Mouse (Mus musculus): ENCODE data around the gene Rps29. TPM values are rescaled to one million over a fixed set of nuclear protein-coding genes. Genes with fewer than 3 reads are reported as not detected.
"Not testable (repeated sequence)": the region's sequence is repeated elsewhere in the genome, so short reads cannot be mapped to it uniquely, and the experiment has no call there.

The Rps29 gene
- 1,546 and 1,642 TPM in 2 replicates for polyA plus RNA-seq (2015; fragmentation: Nextera tagmentation; extraction: Ambion mirVana)

DNA sequence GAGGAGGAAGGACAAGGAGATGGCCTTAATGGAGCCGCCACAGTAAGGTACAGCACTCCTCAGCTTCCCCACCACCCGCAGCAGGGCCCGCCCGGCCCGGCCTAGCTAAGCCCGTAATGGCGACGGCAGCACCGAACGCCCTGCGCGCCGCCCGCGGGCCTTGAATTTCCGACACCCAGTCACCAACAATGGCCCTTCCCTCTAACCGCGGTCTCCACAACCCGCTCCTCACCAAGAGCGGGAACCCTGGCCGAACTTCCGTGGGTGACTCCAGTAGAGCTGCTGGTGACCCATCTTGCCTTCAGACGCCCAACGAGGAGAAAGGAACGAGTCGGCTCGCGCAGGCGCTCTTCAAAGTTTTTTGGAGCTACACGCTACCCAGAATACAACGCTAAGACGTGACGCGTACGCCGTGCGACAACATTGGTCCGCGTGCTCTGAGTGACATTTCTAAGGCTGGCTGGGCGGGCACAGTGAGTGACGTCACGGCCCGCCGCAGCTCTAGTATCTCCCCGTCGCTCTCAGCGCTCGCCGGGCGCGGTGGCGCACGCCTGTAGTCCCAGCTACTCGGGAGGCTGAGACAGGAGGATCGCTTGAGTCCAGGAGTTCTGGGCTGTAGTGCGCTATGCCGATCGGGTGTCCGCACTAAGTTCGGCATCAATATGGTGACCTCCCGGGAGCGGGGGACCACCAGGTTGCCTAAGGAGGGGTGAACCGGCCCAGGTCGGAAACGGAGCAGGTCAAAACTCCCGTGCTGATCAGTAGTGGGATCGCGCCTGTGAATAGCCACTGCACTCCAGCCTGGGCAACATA, at the start of gene Rps29:
Gene Rps29 (minus strand): TSS at position 422 of the 813 bp plus-strand sequence.
- not testable (repeated sequence) for H3K36me3 ChIP-seq (ENCODE audit: insufficient read depth, low read length); H3K27me3 ChIP-seq (replicated peaks; ENCODE audit: insufficient read depth, low read length); H3K9me3 ChIP-seq (ENCODE audit: low read length); H3K4me1 ChIP-seq (ENCODE audit: insufficient read depth, low read depth, low read length)
- Histone ChIP-seq H3K27ac (ENCODE audit: low read length) (peak within 1 kb of the TSS; percentile 92), H3K4me3 (ENCODE audit: low read depth, low read length) (peak within 1 kb of the TSS; percentile 53), H3K4me2 (replicated peaks; ENCODE audit: low read depth, low read length) (peak within 1 kb of the TSS; percentile 66), H3K9ac (replicated peaks; ENCODE audit: low read depth) (peak within 1 kb of the TSS; percentile 63)
- ATAC-seq: peak; percentile 99
- peak; percentile 99 for DNase-seq (ENCODE audit: low spot score)
- under 1% methylated on average over 54 of the region's 68 CpGs for WGBS

DNA sequence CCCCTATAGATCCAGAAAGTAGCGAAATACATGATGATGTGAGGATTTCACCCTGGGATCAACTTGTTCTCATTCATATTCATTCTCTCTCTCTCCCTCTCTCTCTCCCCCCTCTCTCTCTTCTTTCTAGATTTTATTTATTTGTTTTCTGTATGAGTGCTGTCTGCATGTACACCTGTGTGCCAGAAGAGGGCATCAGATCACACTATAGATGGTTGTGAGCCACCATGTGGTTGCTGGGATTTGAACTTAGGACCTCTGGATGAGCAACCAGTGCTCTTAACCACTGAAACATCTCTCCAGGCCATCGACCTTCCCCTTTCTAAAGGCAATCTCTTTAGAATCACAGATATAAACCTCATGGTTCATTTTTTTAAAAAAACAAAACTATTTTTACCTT, 49.5 kb upstream of the Rps29 start:
- H3K27ac ChIP-seq (ENCODE audit: low read length): no peak overlapping the region
- DNase-seq (ENCODE audit: low spot score) (no peak), ATAC-seq (no peak)
- H3K4me3 ChIP-seq (ENCODE audit: low read depth, low read length): no peak overlapping the region
- no peaks in the 10 kb centered on the region for H3K27me3 ChIP-seq (replicated peaks; ENCODE audit: insufficient read depth, low read length)
- no peak overlapping the region for H3K4me2 ChIP-seq (replicated peaks; ENCODE audit: low read depth, low read length)
- H3K9ac ChIP-seq (replicated peaks; ENCODE audit: low read depth): no peak overlapping the region
- no peaks in the 10 kb centered on the region for H3K36me3 ChIP-seq (ENCODE audit: insufficient read depth, low read length)
- WGBS: 95% methylated on average over 2 of the region's 2 CpGs
- H3K4me1 ChIP-seq (ENCODE audit: insufficient read depth, low read depth, low read length): no peaks in the 10 kb centered on the region
- TF ChIP-seq CTCF (IDR thresholded peaks at IDR 0.05) (peak; percentile 34; the same call in 1 of the 2 replicates), EP300 (IDR thresholded peaks at IDR 0.05) (no peak)
- H3K9me3 ChIP-seq (ENCODE audit: low read length): no peaks in the 10 kb centered on the region

DNA sequence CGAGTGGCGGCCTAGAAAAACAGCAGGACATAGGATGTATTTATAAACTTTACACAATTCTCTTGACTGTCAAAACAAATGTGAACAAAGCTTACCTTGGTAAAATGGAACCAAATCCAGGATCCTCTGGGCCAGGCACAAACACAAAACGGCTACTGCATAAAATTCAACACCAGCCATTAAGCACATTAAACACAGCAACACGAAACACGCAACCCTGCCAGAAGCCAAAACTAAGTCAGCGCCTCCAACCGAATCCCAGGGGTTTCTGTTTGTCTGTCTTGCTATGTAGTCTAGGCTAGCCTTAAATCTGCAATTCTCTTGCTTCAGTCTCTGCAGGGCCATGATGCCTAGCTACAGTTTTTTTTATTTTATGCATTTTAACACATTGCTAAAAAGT, 48.9 kb upstream of the Rps29 start:
- Histone ChIP-seq H3K9ac (replicated peaks; ENCODE audit: low read depth) (no peak overlapping the region), H3K9me3 (ENCODE audit: low read length) (no peaks in the 10 kb centered on the region), H3K4me2 (replicated peaks; ENCODE audit: low read depth, low read length) (no peak overlapping the region), H3K4me1 (ENCODE audit: insufficient read depth, low read depth, low read length) (no peaks in the 10 kb centered on the region), H3K36me3 (ENCODE audit: insufficient read depth, low read length) (no peaks in the 10 kb centered on the region), H3K27ac (ENCODE audit: low read length) (no peak overlapping the region), H3K4me3 (ENCODE audit: low read depth, low read length) (no peak overlapping the region), H3K27me3 (replicated peaks; ENCODE audit: insufficient read depth, low read length) (no peaks in the 10 kb centered on the region)
- TF ChIP-seq EP300 (IDR thresholded peaks at IDR 0.05): no peak
- no peak for TF ChIP-seq CTCF (IDR thresholded peaks at IDR 0.05)
- DNase-seq (ENCODE audit: low spot score): no peak
- 95% methylated on average over 7 of the region's 7 CpGs for WGBS
- no peak for ATAC-seq

DNA sequence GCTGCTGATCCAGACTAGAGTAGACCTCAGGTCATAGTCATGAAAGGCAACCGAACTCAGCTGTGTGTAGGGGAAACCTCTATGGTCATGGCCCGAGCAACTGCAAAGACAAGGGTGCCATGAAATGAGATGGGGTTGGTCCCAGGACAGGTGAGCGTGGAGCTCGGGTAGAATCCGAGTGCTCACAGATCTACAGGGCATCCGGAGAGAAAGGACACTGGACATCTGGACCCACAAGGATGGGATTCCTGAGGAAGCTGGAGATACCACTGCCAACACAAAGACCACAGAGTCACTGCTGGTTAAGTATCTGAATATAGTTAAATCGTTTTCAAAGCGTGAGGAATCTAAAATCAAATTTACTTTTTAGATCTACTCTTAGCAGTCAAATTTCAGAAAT, 48.4 kb upstream of the Rps29 start:
- H3K4me1 ChIP-seq (ENCODE audit: insufficient read depth, low read depth, low read length): no peaks in the 10 kb centered on the region
- 88% methylated on average over 8 of the region's 8 CpGs for WGBS
- TF ChIP-seq EP300 (IDR thresholded peaks at IDR 0.05) (no peak), CTCF (IDR thresholded peaks at IDR 0.05) (no peak)
- H3K27me3 ChIP-seq (replicated peaks; ENCODE audit: insufficient read depth, low read length): no peaks in the 10 kb centered on the region
- no peak overlapping the region for H3K4me2 ChIP-seq (replicated peaks; ENCODE audit: low read depth, low read length)
- no peaks in the 10 kb centered on the region for H3K36me3 ChIP-seq (ENCODE audit: insufficient read depth, low read length)
- no peak overlapping the region for H3K9ac ChIP-seq (replicated peaks; ENCODE audit: low read depth)
- no peak for ATAC-seq
- H3K4me3 ChIP-seq (ENCODE audit: low read depth, low read length): no peak overlapping the region
- H3K9me3 ChIP-seq (ENCODE audit: low read length): no peaks in the 10 kb centered on the region
- DNase-seq (ENCODE audit: low spot score): no peak
- no peak overlapping the region for H3K27ac ChIP-seq (ENCODE audit: low read length)

DNA sequence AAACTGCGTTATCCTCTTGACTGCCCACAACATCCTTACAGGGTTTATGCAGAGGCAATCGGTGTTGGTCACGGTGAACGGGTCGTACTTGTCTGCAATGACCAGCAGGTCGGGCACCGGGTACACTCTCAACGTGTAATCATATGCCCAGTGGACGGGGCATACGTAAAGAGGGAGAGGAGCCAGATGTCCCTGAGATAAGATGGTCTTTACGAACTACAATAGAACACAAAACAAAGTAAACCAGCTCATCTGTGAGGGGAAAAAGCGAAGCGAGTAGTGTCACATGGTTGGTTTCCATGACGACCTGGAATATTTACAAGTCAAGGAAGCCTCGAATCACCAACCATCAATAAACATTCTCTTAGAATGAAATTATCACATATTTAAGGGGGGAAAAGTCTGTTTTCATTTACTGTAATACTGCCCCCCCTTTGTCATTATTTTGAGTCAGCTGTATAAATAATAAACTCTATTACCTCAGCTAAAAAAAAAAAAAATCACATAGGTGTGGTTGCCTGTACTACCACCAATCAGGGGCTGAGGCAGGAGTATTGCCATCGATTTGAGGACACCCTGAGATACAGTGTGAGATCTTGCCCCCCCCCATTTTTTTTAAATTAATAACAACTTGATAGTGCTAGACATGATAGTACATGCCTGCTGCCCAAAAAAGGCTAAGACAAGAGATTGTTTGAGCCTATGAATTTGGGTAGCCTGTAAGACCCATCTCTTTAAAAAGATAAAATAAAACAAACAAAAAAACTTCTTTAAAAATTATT, 45.3 kb upstream of the Rps29 start, which contains the start of gene Gm49384:
Gene Gm49384 (minus strand): TSS at position 216 of the 782 bp plus-strand sequence.
- TF ChIP-seq EP300 (IDR thresholded peaks at IDR 0.05) (no peak), CTCF (IDR thresholded peaks at IDR 0.05) (no peak)
- no peaks in the 10 kb centered on the region for H3K9me3 ChIP-seq (ENCODE audit: low read length)
- no peak within 1 kb of the TSS for H3K4me3 ChIP-seq (ENCODE audit: low read depth, low read length)
- H3K27ac ChIP-seq (ENCODE audit: low read length): no peak within 1 kb of the TSS
- H3K4me2 ChIP-seq (replicated peaks; ENCODE audit: low read depth, low read length): no peak within 1 kb of the TSS
- no peaks in the 10 kb centered on the region for H3K27me3 ChIP-seq (replicated peaks; ENCODE audit: insufficient read depth, low read length)
- no peaks in the 10 kb centered on the region for H3K4me1 ChIP-seq (ENCODE audit: insufficient read depth, low read depth, low read length)
- WGBS: 80% methylated on average over 16 of the region's 16 CpGs
- no peak within 1 kb of the TSS for H3K9ac ChIP-seq (replicated peaks; ENCODE audit: low read depth)
- DNase-seq (ENCODE audit: low spot score): no peak
- no peaks in the 10 kb centered on the region for H3K36me3 ChIP-seq (ENCODE audit: insufficient read depth, low read length)
- no peak for ATAC-seq

DNA sequence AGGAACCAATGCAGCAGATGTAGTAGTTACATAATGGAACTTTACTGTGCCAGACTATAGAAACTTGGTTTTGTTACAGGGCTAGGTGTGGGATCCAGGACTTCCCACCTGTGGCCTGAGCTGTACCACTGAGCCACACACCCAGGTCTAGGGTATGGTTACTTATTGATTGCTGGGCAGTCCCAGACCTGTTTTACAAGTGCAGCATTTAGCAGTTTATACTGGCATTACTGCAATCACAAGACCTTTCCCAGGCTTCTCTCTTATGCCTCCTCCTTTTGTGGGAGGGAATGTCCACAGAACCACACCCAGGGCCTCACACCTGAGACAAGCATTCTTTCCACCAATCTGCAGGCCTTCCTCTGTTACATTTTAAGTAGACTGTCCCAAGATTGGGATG, 40.0 kb upstream of the Rps29 start:
- Histone ChIP-seq H3K4me1 (ENCODE audit: insufficient read depth, low read depth, low read length) (no peaks in the 10 kb centered on the region), H3K27ac (ENCODE audit: low read length) (no peak overlapping the region), H3K9me3 (ENCODE audit: low read length) (no peaks in the 10 kb centered on the region), H3K9ac (replicated peaks; ENCODE audit: low read depth) (no peak overlapping the region), H3K4me2 (replicated peaks; ENCODE audit: low read depth, low read length) (no peak overlapping the region), H3K36me3 (ENCODE audit: insufficient read depth, low read length) (no peaks in the 10 kb centered on the region), H3K27me3 (replicated peaks; ENCODE audit: insufficient read depth, low read length) (no peaks in the 10 kb centered on the region), H3K4me3 (ENCODE audit: low read depth, low read length) (no peak overlapping the region)
- TF ChIP-seq EP300 (IDR thresholded peaks at IDR 0.05): no peak
- TF ChIP-seq CTCF (IDR thresholded peaks at IDR 0.05): no peak
- no peak for DNase-seq (ENCODE audit: low spot score)
- no peak for ATAC-seq

Measured in lung, postnatal 0 days (tissue).